Mouse (Mus musculus): ENCODE measurements around the gene Ppfibp2.

Gene Ppfibp2

GRCm38 (mm10) chr7:107702461-107703380 is 107.7 kb downstream of the Ppfibp2 start:
- DNase-seq: peak; percentile 77

GRCm38 (mm10) chr7:107705941-107706340 is 110.9 kb downstream of the Ppfibp2 start:
- DNase-seq: peak; percentile 95

GRCm38 (mm10) chr7:107707650-107708049 is 112.6 kb downstream of the Ppfibp2 start:
- peak; percentile 95 for DNase-seq

- DNase-seq: peak; percentile 96
Observed at GRCm38 (mm10) chr7:107708491-107709112, 113.6 kb downstream of the Ppfibp2 start.

GRCm38 (mm10) chr7:107712743-107713142 is 117.7 kb downstream of the Ppfibp2 start:
- no peak for DNase-seq

- no peak for DNase-seq
Observed at GRCm38 (mm10) chr7:107714067-107714466, 119.1 kb downstream of the Ppfibp2 start.

- DNase-seq: no peak
Observed at GRCm38 (mm10) chr7:107720771-107721170, 125.8 kb downstream of the Ppfibp2 start.

- no peak for DNase-seq
Observed at GRCm38 (mm10) chr7:107722536-107722935, 127.5 kb downstream of the Ppfibp2 start.

- no peak for DNase-seq
Observed at GRCm38 (mm10) chr7:107727538-107727937, 132.5 kb downstream of the Ppfibp2 start.

GRCm38 (mm10) chr7:107730587-107730986 is 135.6 kb downstream of the Ppfibp2 start:
- no peak for DNase-seq

GRCm38 (mm10) chr7:107733162-107733561 is 138.2 kb downstream of the Ppfibp2 start:
- no peak for DNase-seq

GRCm38 (mm10) chr7:107738726-107739125 is 143.7 kb downstream of the Ppfibp2 start:
- no peak for DNase-seq

GRCm38 (mm10) chr7:107742963-107743465 is 148.0 kb downstream of the Ppfibp2 start:
- DNase-seq: peak; percentile 82

GRCm38 (mm10) chr7:107744454-107744853 is 149.4 kb downstream of the Ppfibp2 start:
- peak; percentile 60 for DNase-seq

GRCm38 (mm10) chr7:107745111-107745510 is 150.1 kb downstream of the Ppfibp2 start:
- DNase-seq: peak; percentile 74

- DNase-seq: peak; percentile 85
Observed at GRCm38 (mm10) chr7:107746036-107746435, 151.0 kb downstream of the Ppfibp2 start.

GRCm38 (mm10) chr7:107747476-107747875 is 152.5 kb downstream of the Ppfibp2 start:
- peak; percentile 88 for DNase-seq

GRCm38 (mm10) chr7:107747954-107748353 is 152.9 kb downstream of the Ppfibp2 start:
- no peak for DNase-seq

- peak; percentile 60 for DNase-seq
Observed at GRCm38 (mm10) chr7:107749270-107749669, 154.3 kb downstream of the Ppfibp2 start.

- DNase-seq: peak; percentile 57
Observed at GRCm38 (mm10) chr7:107749721-107750120, 154.7 kb downstream of the Ppfibp2 start.

GRCm38 (mm10) chr7:107752031-107752520 is 157.1 kb downstream of the Ppfibp2 start:
- peak; percentile 77 for DNase-seq

GRCm38 (mm10) chr7:107755905-107756304 is 160.9 kb downstream of the Ppfibp2 start:
- DNase-seq: peak; percentile 88

GRCm38 (mm10) chr7:107756748-107757147 is 161.7 kb downstream of the Ppfibp2 start:
- peak; percentile 41 for DNase-seq

Data from heart, adult 11 months (tissue).